Mouse (Mus musculus) liver, adult 2 months (tissue): ENCODE measurements around the gene Gm47955.

Experiments
- CTCF ChIP-seq: fragments of 200-500 bp; IDR thresholded peaks from 2 replicates; pipeline ENCODE4 v1.5.1; 2011; ENCODE audit warnings: low read depth, low read length, control low read depth
- POLR2A ChIP-seq: fragments of 200-500 bp; IDR thresholded peaks from 2 replicates; pipeline ENCODE4 v1.6.1; 2011; ENCODE audit warnings: low read length, control low read depth; ENCODE audit not compliant: insufficient read depth; ENCODE audit errors: extremely low read depth

GRCm38 (mm10) chr1:82993947-82994346, 33.9 kb downstream of the Gm47955 start:
- TF ChIP-seq POLR2A (no peak), CTCF (no peak)
